Mouse (Mus musculus) heart, embryonic 14.5 days (tissue): ENCODE measurements around the gene Alg3. TPM values are rescaled to one million over a fixed set of nuclear protein-coding genes. Genes with fewer than 3 reads are reported as not detected.
A peak's percentile ranks its signal among the peaks of the same experiment; 100 is the strongest.

Experiments
- ATAC-seq: fragments of 200-750 bp; cut with Nextera tagmentation; 2 replicates; pipeline ENCODE4 v1.8.0; 2017; ENCODE audit warnings: low read depth, moderate TSS enrichment; ENCODE audit not compliant: insufficient number of reproducible peaks, insufficient read depth, low FRiP score
- H3K27ac ChIP-seq, 2 experiments: fragments of 200-500 bp in 1 of 2; fragments of 300-500 bp in 1 of 2; sonication (generic) in 1 of 2; replicated peaks in 1 of 2; 2 replicates each; pipeline ENCODE4 v1.5.1; 2012 to 2014; ENCODE audit warnings: low read depth in 2 of 2, low read length in 2 of 2, control low read depth in 1 of 2, mild to moderate bottlenecking in 1 of 2, mixed read lengths in 1 of 2; ENCODE audit not compliant: control insufficient read depth in 1 of 2, insufficient read depth in 1 of 2
- H3K27me3 ChIP-seq: fragments of 300-500 bp; sonication (generic); 2 replicates; pipeline ENCODE4 v1.6.1; 2014; ENCODE audit warnings: mild to moderate bottlenecking, low read length, control low read depth; ENCODE audit not compliant: control insufficient read depth, insufficient read depth
- H3K36me3 ChIP-seq: fragments of 300-500 bp; sonication (generic); 2 replicates; pipeline ENCODE4 v1.6.1; 2014; ENCODE audit warnings: mild to moderate bottlenecking, control low read depth, low read length, mixed read lengths; ENCODE audit not compliant: control insufficient read depth, insufficient read depth
- H3K4me1 ChIP-seq, 2 experiments: fragments of 200-500 bp in 1 of 2; fragments of 300-500 bp in 1 of 2; sonication (generic) in 1 of 2; 2 replicates each; pipeline ENCODE4 v1.6.1; 2012 to 2014; ENCODE audit warnings: low read length in 2 of 2, control low read depth in 1 of 2, mixed read lengths in 1 of 2; ENCODE audit not compliant: control insufficient read depth in 2 of 2, insufficient read depth in 2 of 2
- H3K4me2 ChIP-seq: fragments of 300-500 bp; sonication (generic); 2 replicates; pipeline ENCODE4 v1.6.1; 2014; ENCODE audit warnings: mild to moderate bottlenecking, low read length
- H3K4me3 ChIP-seq, 2 experiments: fragments of 200-500 bp in 1 of 2; fragments of 300-500 bp in 1 of 2; sonication (generic) in 1 of 2; 2 replicates each; pipeline ENCODE4 v1.5.1; 2012 to 2014; ENCODE audit warnings: low read length in 2 of 2, mild to moderate bottlenecking in 2 of 2, control low read depth in 1 of 2, low read depth in 1 of 2, moderate library complexity in 1 of 2; ENCODE audit not compliant: control insufficient read depth in 1 of 2, insufficient read depth in 1 of 2
- H3K9ac ChIP-seq: fragments of 300-500 bp; sonication (generic); 2 replicates; pipeline ENCODE4 v1.6.1; 2014; ENCODE audit warnings: mild to moderate bottlenecking, low read length
- H3K9me3 ChIP-seq: fragments of 300-500 bp; sonication (generic); 2 replicates; pipeline ENCODE4 v1.6.1; 2016; ENCODE audit warnings: low read length, control low read depth; ENCODE audit not compliant: control insufficient read depth
- WGBS: fragments of 180-500 bp; shearing (Covaris S2); extraction: QIAGEN DNeasy Blood & Tissue Kit; methylation state at CpG from one replicate; pipeline ENCODE4 v1.1.7; 2014; 5-methylcytosine and 5-hydroxymethylcytosine counted together
- microRNA counts: library from miRNA; unstranded; fragments of <30 nt; microRNA quantifications from one replicate; lab custom pipeline; 2016
- microRNA-seq: library from miRNA; unstranded; fragments of <30 nt; microRNA quantifications from one replicate; pipeline ENCODE4, GENCODE M21; 2016
- polyA plus RNA-seq: library from polyadenylated mRNA; unstranded; fragments of >200 nt; fragmentation: Nextera tagmentation; extraction: Ambion mirVana; gene quantifications from 2 replicates; pipeline ENCODE4 v1.2.1, GENCODE M21; 2014

Alg3 gene
- polyA plus RNA-seq, 1 experiment from 2014 or later: 29.3 TPM

DNA sequence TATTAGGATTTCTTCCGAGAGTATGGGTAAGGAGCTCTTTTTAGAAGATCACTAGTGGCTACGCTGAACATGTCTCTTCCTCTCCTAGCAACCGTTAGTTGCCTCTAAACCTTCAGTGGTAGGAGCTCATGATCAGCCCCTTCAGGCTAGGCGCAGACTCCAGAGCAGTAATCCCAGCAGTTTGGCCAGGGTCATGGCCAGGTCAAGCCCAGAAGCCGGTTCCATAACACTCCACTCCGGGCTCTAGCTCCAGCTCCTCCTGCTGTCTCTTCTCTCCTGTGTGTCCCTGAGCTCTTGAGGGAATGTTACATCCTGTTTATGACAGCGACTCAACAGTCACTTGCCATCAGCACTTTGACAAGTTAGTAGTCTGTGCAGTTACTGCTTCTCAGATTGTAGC is 54.2 kb downstream of the Alg3 start:
- H3K9ac ChIP-seq: no peak overlapping the region
- no peak overlapping the region for H3K4me2 ChIP-seq
- H3K4me1 ChIP-seq: no peaks in the 10 kb centered on the region
- H3K36me3 ChIP-seq: peaks cover 97% of the 10 kb centered on the region
- no peaks in the 10 kb centered on the region for H3K27me3 ChIP-seq
- no peak overlapping the region for H3K4me3 ChIP-seq
- 58% methylated on average over 7 of the region's 7 CpGs for WGBS
- no peak for ATAC-seq
- no peak overlapping the region for H3K27ac ChIP-seq
- H3K9me3 ChIP-seq: no peaks in the 10 kb centered on the region

MicroRNAs encoded within 50 kb of the gene (microRNA counts, 519-probe panel; counts per million panel counts)
- microRNA mmu-miR-1224 (lab: Ali Mortazavi, UCI): 3,631 counts per million, percentile 73 among the panel's probes with 10 or more counts

Small RNA genes within 50 kb of the gene (microRNA-seq; reads per million reads assigned to microRNA genes)
- not detected for gene Mir1224

Other genes starting within 250 kb of the Alg3 start
- gene Abcc5, start 185.3 kb downstream of the Alg3 start, polyA plus RNA-seq: 64.6 and 68.6 TPM in 2 replicates
- 67.3 and 69.6 TPM in 2 replicates for gene Eif2b5, start 112.9 kb downstream of the Alg3 start, polyA plus RNA-seq
- 20.7 and 21.0 TPM in 2 replicates for gene Dvl3, start 94.8 kb downstream of the Alg3 start, polyA plus RNA-seq
- 451 and 502 TPM in 2 replicates for gene Ap2m1, start 76.3 kb downstream of the Alg3 start, polyA plus RNA-seq
- gene Abcf3, start 63.2 kb downstream of the Alg3 start, polyA plus RNA-seq: 37.1 and 46.0 TPM in 2 replicates
- gene Vwa5b2, start 22.3 kb downstream of the Alg3 start, polyA plus RNA-seq: 0.23 and 0.54 TPM in 2 replicates
- gene Eef1akmt4, start 142 bp downstream of the Alg3 start, polyA plus RNA-seq: 19.4 TPM in 2 replicates
- 0.14 TPM in 1 of 2 replicates, not detected in the other for gene Gm49333, start 125 bp downstream of the Alg3 start, polyA plus RNA-seq
- 0.40 and 0.57 TPM in 2 replicates for gene Camk2n2, start 9.6 kb upstream of the Alg3 start, polyA plus RNA-seq
- 0.22 and 0.53 TPM in 2 replicates for gene Ece2, start 18.1 kb upstream of the Alg3 start, polyA plus RNA-seq
- 217 and 231 TPM in 2 replicates for gene Psmd2, start 39.9 kb upstream of the Alg3 start, polyA plus RNA-seq
- gene Eif4g1, start 56.6 kb upstream of the Alg3 start, polyA plus RNA-seq: 96.6 and 107 TPM in 2 replicates
- gene Fam131a, start 81.5 kb upstream of the Alg3 start, polyA plus RNA-seq: 7.1 and 7.2 TPM in 2 replicates
- 53.2 and 58.4 TPM in 2 replicates for gene Polr2h, start 105.9 kb upstream of the Alg3 start, polyA plus RNA-seq
- 4.0 and 5.1 TPM in 2 replicates for gene Clcn2, start 106.0 kb upstream of the Alg3 start, polyA plus RNA-seq
- 0.67 and 0.70 TPM in 2 replicates for gene Chrd, start 121.4 kb upstream of the Alg3 start, polyA plus RNA-seq
- gene Thpo, start 122.8 kb upstream of the Alg3 start, polyA plus RNA-seq: 0.34 TPM in 1 of 2 replicates, not detected in the other